Mouse (Mus musculus): ENCODE measurements at regions not wholly inside any gene's neighbourhood (a gene's known extent, or its start where the extent isn't known, plus 50 kb on each side); places are given as distances from the start of the nearest gene placed in this dataset.

DNA sequence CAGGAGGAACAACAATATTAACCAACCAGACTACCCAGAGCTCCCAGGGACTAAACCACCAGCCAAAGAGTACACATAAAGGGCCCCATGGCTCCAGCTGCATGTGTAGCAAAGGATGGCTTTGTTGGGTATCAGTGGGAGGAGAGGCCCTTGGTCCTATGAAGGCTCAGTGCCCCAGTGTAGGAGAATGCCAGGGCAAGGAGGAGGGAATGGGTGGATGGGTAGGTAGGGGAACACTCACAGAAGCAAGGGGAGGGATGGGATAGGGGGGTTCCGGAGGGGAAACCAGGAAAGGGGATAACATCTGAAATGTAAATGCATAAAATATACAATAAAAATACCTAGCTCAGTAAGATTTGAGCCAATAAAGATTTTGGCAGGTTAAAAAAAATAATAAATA, 86.4 kb upstream of the Gm34302 start:
- H3K4me2 ChIP-seq (replicated peaks; ENCODE audit: low read depth, low read length): no peak overlapping the region
- no peak for DNase-seq (ENCODE audit: low spot score)
- H3K9ac ChIP-seq (replicated peaks; ENCODE audit: low read depth): no peak overlapping the region
- no peaks in the 10 kb centered on the region for H3K27me3 ChIP-seq (replicated peaks; ENCODE audit: insufficient read depth, low read length)
- no peak for TF ChIP-seq EP300 (IDR thresholded peaks at IDR 0.05)
- TF ChIP-seq CTCF (IDR thresholded peaks at IDR 0.05): no peak
- no peak for ATAC-seq
- H3K9me3 ChIP-seq (ENCODE audit: low read length): no peaks in the 10 kb centered on the region
- H3K4me1 ChIP-seq (ENCODE audit: insufficient read depth, low read depth, low read length): no peaks in the 10 kb centered on the region
- H3K4me3 ChIP-seq (ENCODE audit: low read depth, low read length): no peak overlapping the region
- 88% methylated on average over 1 of the region's 1 CpGs for WGBS
- H3K36me3 ChIP-seq (ENCODE audit: insufficient read depth, low read length): no peaks in the 10 kb centered on the region
- no peak overlapping the region for H3K27ac ChIP-seq (ENCODE audit: low read length)

DNA sequence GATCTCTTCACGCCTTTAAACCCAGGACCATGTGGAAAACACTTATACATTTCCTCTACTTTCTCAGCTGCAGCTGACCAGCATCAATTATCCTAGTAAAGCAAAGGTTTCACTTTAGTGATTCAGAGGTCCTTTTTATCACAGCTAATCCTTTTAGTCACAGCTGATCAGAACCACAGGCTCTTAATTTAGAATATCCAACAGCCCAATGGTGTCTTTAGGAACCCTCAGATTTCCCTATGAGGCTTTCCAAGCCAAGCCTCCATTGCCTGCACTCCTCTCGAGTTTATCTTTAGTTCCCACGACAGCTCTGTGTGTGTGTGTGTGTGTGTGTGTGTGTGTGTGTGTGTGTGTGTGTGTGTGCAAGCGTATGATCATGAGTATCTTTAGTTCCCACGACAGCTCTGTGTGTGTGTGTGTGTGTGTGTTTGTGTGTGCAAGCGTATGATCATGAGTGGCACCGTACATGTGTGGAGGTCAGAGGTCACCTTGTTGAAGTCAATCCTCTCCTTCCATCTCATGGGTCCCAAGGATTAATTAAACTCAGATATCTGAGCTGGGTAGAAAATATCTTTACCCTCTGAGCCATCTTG, 85.4 kb upstream of the Gm34302 start:
- no peak overlapping the region for H3K4me3 ChIP-seq (ENCODE audit: low read depth, low read length)
- H3K4me2 ChIP-seq (replicated peaks; ENCODE audit: low read depth, low read length): no peak overlapping the region
- no peak overlapping the region for H3K9ac ChIP-seq (replicated peaks; ENCODE audit: low read depth)
- no peak for TF ChIP-seq CTCF (IDR thresholded peaks at IDR 0.05)
- no peak for TF ChIP-seq EP300 (IDR thresholded peaks at IDR 0.05)
- DNase-seq (ENCODE audit: low spot score): no peak
- no peak for ATAC-seq
- no peaks in the 10 kb centered on the region for H3K27me3 ChIP-seq (replicated peaks; ENCODE audit: insufficient read depth, low read length)
- H3K4me1 ChIP-seq (ENCODE audit: insufficient read depth, low read depth, low read length): no peaks in the 10 kb centered on the region
- H3K27ac ChIP-seq (ENCODE audit: low read length): no peak overlapping the region
- no peaks in the 10 kb centered on the region for H3K36me3 ChIP-seq (ENCODE audit: insufficient read depth, low read length)
- no peaks in the 10 kb centered on the region for H3K9me3 ChIP-seq (ENCODE audit: low read length)
- 76% methylated on average over 7 of the region's 7 CpGs for WGBS

DNA sequence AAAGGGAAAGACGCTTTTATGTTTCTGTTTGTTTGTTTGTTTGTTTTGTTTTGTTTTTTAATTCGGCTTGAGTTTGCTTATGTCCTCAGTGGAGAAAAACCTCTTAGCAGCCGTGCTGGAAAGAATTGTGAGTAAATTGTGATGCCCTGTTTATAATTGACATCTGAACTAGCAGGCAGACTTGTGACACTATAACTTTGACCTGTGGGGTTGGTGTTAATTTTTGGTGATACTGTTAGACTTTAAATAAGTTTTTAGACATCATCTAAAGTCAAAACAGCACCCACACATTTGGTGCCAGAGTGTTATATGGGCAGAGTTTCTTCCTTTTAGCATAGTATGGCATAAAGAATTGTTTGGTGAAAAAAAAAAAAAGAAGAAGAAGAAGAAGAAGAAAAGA, 84.0 kb upstream of the Gm34302 start:
- ATAC-seq (no peak), DNase-seq (ENCODE audit: low spot score) (no peak)
- Histone ChIP-seq H3K36me3 (ENCODE audit: insufficient read depth, low read length) (no peaks in the 10 kb centered on the region), H3K27me3 (replicated peaks; ENCODE audit: insufficient read depth, low read length) (no peaks in the 10 kb centered on the region), H3K9ac (replicated peaks; ENCODE audit: low read depth) (no peak overlapping the region), H3K4me1 (ENCODE audit: insufficient read depth, low read depth, low read length) (no peaks in the 10 kb centered on the region), H3K9me3 (ENCODE audit: low read length) (no peaks in the 10 kb centered on the region), H3K4me3 (ENCODE audit: low read depth, low read length) (no peak overlapping the region), H3K4me2 (replicated peaks; ENCODE audit: low read depth, low read length) (no peak overlapping the region), H3K27ac (ENCODE audit: low read length) (no peak overlapping the region)
- TF ChIP-seq EP300 (IDR thresholded peaks at IDR 0.05) (no peak), CTCF (IDR thresholded peaks at IDR 0.05) (no peak)
- WGBS: 62% methylated on average over 3 of the region's 3 CpGs

DNA sequence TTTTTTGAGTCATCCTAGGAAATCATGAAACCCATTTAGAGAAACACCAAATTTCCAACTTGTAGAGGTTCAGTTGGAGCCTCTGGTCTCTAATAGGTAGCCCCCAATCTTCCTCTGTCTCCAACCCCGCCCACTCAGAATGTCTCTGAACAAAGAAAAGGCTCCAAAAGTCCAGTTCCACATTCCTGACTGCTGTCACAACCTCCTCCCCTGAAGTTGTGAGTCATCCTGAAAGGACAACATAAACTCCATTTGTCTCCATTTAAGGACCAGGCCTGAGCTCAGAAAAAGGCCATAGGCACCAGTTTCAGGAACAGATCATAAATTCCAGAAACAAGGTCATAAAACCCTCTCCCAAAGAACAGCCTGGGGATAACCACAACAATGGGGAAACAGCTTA, 79.4 kb upstream of the Gm34302 start:
- Histone ChIP-seq H3K4me1 (ENCODE audit: insufficient read depth, low read depth, low read length) (no peaks in the 10 kb centered on the region), H3K27ac (ENCODE audit: low read length) (no peak overlapping the region), H3K36me3 (ENCODE audit: insufficient read depth, low read length) (no peaks in the 10 kb centered on the region), H3K9me3 (ENCODE audit: low read length) (no peaks in the 10 kb centered on the region), H3K27me3 (replicated peaks; ENCODE audit: insufficient read depth, low read length) (no peaks in the 10 kb centered on the region), H3K4me2 (replicated peaks; ENCODE audit: low read depth, low read length) (no peak overlapping the region), H3K9ac (replicated peaks; ENCODE audit: low read depth) (no peak overlapping the region), H3K4me3 (ENCODE audit: low read depth, low read length) (no peak overlapping the region)
- ATAC-seq: no peak
- DNase-seq (ENCODE audit: low spot score): no peak
- 76% methylated on average over 1 of the region's 1 CpGs for WGBS
- TF ChIP-seq EP300 (IDR thresholded peaks at IDR 0.05): no peak
- TF ChIP-seq CTCF (IDR thresholded peaks at IDR 0.05): no peak

DNA sequence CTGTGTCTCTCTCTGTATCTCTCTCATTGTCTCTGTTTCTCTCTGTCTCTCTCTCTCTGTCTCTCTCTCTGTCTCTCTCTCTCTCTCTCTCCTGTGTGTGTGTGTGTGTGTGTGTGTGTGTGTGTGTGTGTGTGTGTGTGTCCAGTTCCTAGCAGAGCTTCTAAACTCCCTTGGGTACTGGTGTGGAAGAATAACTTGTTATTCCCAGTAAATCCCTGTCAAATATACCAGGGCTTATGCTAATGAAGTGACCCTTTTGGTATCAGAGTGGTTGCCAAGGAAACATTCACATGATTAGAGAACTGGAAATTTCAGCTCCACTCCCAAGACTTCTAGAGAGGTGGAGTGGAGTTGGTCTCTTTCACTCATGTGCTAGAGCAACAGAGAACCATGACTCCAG, 78.9 kb upstream of the Gm34302 start:
- ATAC-seq (no peak), DNase-seq (ENCODE audit: low spot score) (no peak)
- Histone ChIP-seq H3K4me3 (ENCODE audit: low read depth, low read length) (no peak overlapping the region), H3K27me3 (replicated peaks; ENCODE audit: insufficient read depth, low read length) (no peaks in the 10 kb centered on the region), H3K9me3 (ENCODE audit: low read length) (no peaks in the 10 kb centered on the region), H3K36me3 (ENCODE audit: insufficient read depth, low read length) (no peaks in the 10 kb centered on the region), H3K4me1 (ENCODE audit: insufficient read depth, low read depth, low read length) (no peaks in the 10 kb centered on the region), H3K9ac (replicated peaks; ENCODE audit: low read depth) (no peak overlapping the region), H3K4me2 (replicated peaks; ENCODE audit: low read depth, low read length) (no peak overlapping the region), H3K27ac (ENCODE audit: low read length) (no peak overlapping the region)
- TF ChIP-seq CTCF (IDR thresholded peaks at IDR 0.05) (no peak), EP300 (IDR thresholded peaks at IDR 0.05) (no peak)

DNA sequence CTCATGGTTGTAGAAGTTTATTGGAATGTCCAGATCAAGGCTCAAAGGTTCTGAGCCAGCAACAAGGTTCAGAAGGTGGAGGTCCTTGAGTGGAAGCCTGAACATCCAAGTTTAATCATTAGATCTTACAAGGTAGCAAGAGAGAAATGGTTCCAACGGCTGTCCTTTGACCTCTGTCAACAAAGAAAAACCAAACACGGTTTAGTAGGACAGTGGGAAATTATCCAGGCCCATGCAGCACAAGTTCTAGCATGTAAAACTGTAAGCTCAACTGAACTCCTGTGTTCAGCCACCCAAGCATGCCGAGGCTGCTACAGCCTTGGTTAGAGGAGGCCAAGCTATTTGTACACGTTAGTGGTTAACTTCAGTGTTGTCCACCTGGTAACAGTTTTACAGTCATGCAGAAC, 77.1 kb upstream of the Gm34302 start:
- Histone ChIP-seq H3K4me3 (ENCODE audit: low read depth, low read length) (no peak overlapping the region), H3K4me2 (replicated peaks; ENCODE audit: low read depth, low read length) (no peak overlapping the region), H3K36me3 (ENCODE audit: insufficient read depth, low read length) (no peaks in the 10 kb centered on the region), H3K27me3 (replicated peaks; ENCODE audit: insufficient read depth, low read length) (no peaks in the 10 kb centered on the region), H3K27ac (ENCODE audit: low read length) (no peak overlapping the region), H3K9ac (replicated peaks; ENCODE audit: low read depth) (no peak overlapping the region), H3K4me1 (ENCODE audit: insufficient read depth, low read depth, low read length) (no peaks in the 10 kb centered on the region), H3K9me3 (ENCODE audit: low read length) (no peaks in the 10 kb centered on the region)
- no peak for ATAC-seq
- TF ChIP-seq EP300 (IDR thresholded peaks at IDR 0.05) (no peak), CTCF (IDR thresholded peaks at IDR 0.05) (no peak)
- no peak for DNase-seq (ENCODE audit: low spot score)
- WGBS: 59% methylated on average over 4 of the region's 4 CpGs

DNA sequence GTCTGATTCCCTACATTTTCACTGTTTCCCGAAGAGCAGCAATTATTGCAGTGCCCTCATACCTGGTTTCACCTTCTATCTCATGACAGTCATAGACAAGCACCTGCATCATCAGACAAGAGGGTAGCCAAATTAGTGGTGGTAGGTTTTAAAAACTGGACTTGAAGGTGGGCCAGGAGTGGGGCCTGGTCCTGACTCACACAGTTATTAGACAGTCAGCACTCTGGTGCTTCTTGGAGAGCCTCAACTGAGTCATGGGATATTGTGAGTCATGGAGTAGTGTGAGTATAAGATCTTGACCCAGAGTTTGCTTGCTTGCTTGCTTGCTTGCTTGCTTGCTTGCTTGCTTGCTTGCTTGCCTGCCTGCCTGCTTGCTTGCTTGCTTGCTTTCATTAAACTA, 73.1 kb upstream of the Gm34302 start:
- Histone ChIP-seq H3K36me3 (ENCODE audit: insufficient read depth, low read length) (no peaks in the 10 kb centered on the region), H3K27me3 (replicated peaks; ENCODE audit: insufficient read depth, low read length) (no peaks in the 10 kb centered on the region), H3K4me2 (replicated peaks; ENCODE audit: low read depth, low read length) (no peak overlapping the region), H3K9ac (replicated peaks; ENCODE audit: low read depth) (no peak overlapping the region), H3K27ac (ENCODE audit: low read length) (no peak overlapping the region), H3K4me3 (ENCODE audit: low read depth, low read length) (no peak overlapping the region), H3K4me1 (ENCODE audit: insufficient read depth, low read depth, low read length) (no peaks in the 10 kb centered on the region), H3K9me3 (ENCODE audit: low read length) (no peaks in the 10 kb centered on the region)
- 97% methylated on average over 1 of the region's 1 CpGs for WGBS
- TF ChIP-seq CTCF (IDR thresholded peaks at IDR 0.05) (no peak), EP300 (IDR thresholded peaks at IDR 0.05) (no peak)
- DNase-seq (ENCODE audit: low spot score): no peak
- no peak for ATAC-seq
